Mouse (Mus musculus) limb, embryonic 14.5 days (tissue): ENCODE measurements at regions not wholly inside any gene's neighbourhood (a gene's known extent, or its start where the extent isn't known, plus 50 kb on each side); places are given as distances from the start of the nearest gene placed in this dataset.
"Not testable (repeated sequence)": the region's sequence is repeated elsewhere in the genome, so short reads cannot be mapped to it uniquely, and the experiment has no call there.

ENCODE experiments used
- ATAC-seq: fragments of 200-750 bp; cut with Nextera tagmentation; 2 replicates; pipeline ENCODE4 v1.8.0; 2017; ENCODE audit warnings: low read depth, moderate number of reproducible peaks, moderate TSS enrichment; ENCODE audit not compliant: low FRiP score
- DNase-seq: peaks from one replicate; pipeline ENCODE4 v3.0.0-alpha.2; 2015; ENCODE audit warnings: low spot score
- H3K27ac ChIP-seq: fragments of 300-500 bp; sonication (generic); replicated peaks from 2 replicates; pipeline ENCODE4 v1.5.1; 2014; ENCODE audit warnings: low read depth, mild to moderate bottlenecking, low read length, moderate library complexity, mixed read lengths
- H3K27me3 ChIP-seq: fragments of 300-500 bp; sonication (generic); 2 replicates; pipeline ENCODE4 v1.6.1; 2014; ENCODE audit warnings: low read length, mixed read lengths; ENCODE audit not compliant: control insufficient read depth, insufficient read depth
- H3K36me3 ChIP-seq: fragments of 300-500 bp; sonication (generic); 2 replicates; pipeline ENCODE4 v1.6.1; 2014; ENCODE audit warnings: mild to moderate bottlenecking, low read length, moderate library complexity, mixed read lengths; ENCODE audit not compliant: control insufficient read depth, insufficient read depth
- H3K4me1 ChIP-seq: fragments of 300-500 bp; sonication (generic); 2 replicates; pipeline ENCODE4 v1.6.1; 2014; ENCODE audit warnings: antibody characterized with exemption, low read length, mixed read lengths; ENCODE audit not compliant: control insufficient read depth, insufficient read depth
- H3K4me2 ChIP-seq: fragments of 300-500 bp; sonication (generic); replicated peaks from 2 replicates; pipeline ENCODE4 v1.6.1; 2014; ENCODE audit warnings: low read depth, mild to moderate bottlenecking, low read length, moderate library complexity; ENCODE audit not compliant: severe bottlenecking
- H3K4me3 ChIP-seq: fragments of 300-500 bp; sonication (generic); replicated peaks from 2 replicates; pipeline ENCODE4 v1.5.1; 2014; ENCODE audit warnings: low read length
- H3K9ac ChIP-seq: fragments of 300-500 bp; sonication (generic); 2 replicates; pipeline ENCODE4 v1.6.1; 2014; ENCODE audit warnings: mild to moderate bottlenecking, low read depth, low read length, moderate library complexity; ENCODE audit not compliant: severe bottlenecking
- H3K9me3 ChIP-seq: fragments of 300-500 bp; sonication (generic); 2 replicates; pipeline ENCODE4 v1.6.1; 2016; ENCODE audit warnings: low read length; ENCODE audit not compliant: control insufficient read depth
- POLR2A ChIP-seq: fragments of 200-500 bp; IDR thresholded peaks from 2 replicates; pipeline ENCODE4 v1.8.0; 2012; ENCODE audit warnings: inconsistent platforms, mild to moderate bottlenecking, moderate library complexity, borderline replicate concordance; ENCODE audit not compliant: insufficient read depth, insufficient read length; ENCODE audit errors: extremely low read depth
- WGBS: fragments of 180-500 bp; shearing (Covaris S2); extraction: QIAGEN DNeasy Blood & Tissue Kit; methylation state at CpG from one replicate; pipeline ENCODE4 v1.1.7; 2014; 5-methylcytosine and 5-hydroxymethylcytosine counted together

DNA sequence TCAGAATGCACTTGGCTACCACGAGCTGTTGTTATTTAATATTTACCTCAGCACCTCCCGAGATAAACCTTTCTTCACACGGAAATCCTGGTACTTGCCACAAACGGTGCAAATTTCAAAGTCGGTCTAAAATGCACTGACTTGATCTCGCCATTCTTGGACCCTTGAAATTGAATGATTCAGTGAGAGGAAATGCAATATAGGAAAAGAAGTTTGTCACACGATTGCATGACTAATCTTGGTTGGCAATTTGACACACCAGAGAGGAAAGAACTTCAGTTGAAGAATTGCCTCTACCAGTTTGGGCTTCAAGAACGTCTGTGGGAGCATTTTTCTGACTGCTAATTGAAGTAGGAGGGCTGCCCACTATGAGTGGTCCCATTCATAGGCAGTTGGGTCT, 93.4 kb upstream of the Cobl start:
- no peak for TF ChIP-seq POLR2A
- 74% methylated on average over 8 of the region's 8 CpGs for WGBS
- ATAC-seq (no peak), DNase-seq (no peak)
- no peak overlapping the region for H3K4me3 ChIP-seq
- H3K27ac ChIP-seq, result no peak overlapping the region
- H3K9ac ChIP-seq, result no peak overlapping the region
- no peaks in the 10 kb centered on the region for H3K4me1 ChIP-seq
- H3K36me3 ChIP-seq, result no peaks in the 10 kb centered on the region
- no peaks in the 10 kb centered on the region for H3K27me3 ChIP-seq
- H3K4me2 ChIP-seq, result no peak overlapping the region
- H3K9me3 ChIP-seq, result no peaks in the 10 kb centered on the region

- no peaks in the 10 kb centered on the region for H3K27me3 ChIP-seq
- no peaks in the 10 kb centered on the region for H3K36me3 ChIP-seq
- 72% methylated on average over 1 of the region's 1 CpGs for WGBS
- DNase-seq, result no peak
- no peaks in the 10 kb centered on the region for H3K4me1 ChIP-seq
- no peak overlapping the region for H3K9ac ChIP-seq
- no peak overlapping the region for H3K4me2 ChIP-seq
- H3K4me3 ChIP-seq, result no peak overlapping the region
- ATAC-seq, result no peak
- no peaks in the 10 kb centered on the region for H3K9me3 ChIP-seq
- no peak for TF ChIP-seq POLR2A
- no peak overlapping the region for H3K27ac ChIP-seq
Observed at GRCm38 (mm10) chr11:12545771-12546170, 81.0 kb upstream of the Cobl start.

GRCm38 (mm10) chr11:12543042-12543441, 78.3 kb upstream of the Cobl start:
- Histone ChIP-seq H3K4me2 (no peak overlapping the region), H3K4me1 (no peaks in the 10 kb centered on the region), H3K9me3 (no peaks in the 10 kb centered on the region), H3K36me3 (no peaks in the 10 kb centered on the region), H3K27ac (no peak overlapping the region), H3K27me3 (no peaks in the 10 kb centered on the region), H3K9ac (no peak overlapping the region), H3K4me3 (no peak overlapping the region)
- no peak for DNase-seq
- no peak for TF ChIP-seq POLR2A
- 53% methylated on average over 1 of the region's 1 CpGs for WGBS
- no peak for ATAC-seq

DNA sequence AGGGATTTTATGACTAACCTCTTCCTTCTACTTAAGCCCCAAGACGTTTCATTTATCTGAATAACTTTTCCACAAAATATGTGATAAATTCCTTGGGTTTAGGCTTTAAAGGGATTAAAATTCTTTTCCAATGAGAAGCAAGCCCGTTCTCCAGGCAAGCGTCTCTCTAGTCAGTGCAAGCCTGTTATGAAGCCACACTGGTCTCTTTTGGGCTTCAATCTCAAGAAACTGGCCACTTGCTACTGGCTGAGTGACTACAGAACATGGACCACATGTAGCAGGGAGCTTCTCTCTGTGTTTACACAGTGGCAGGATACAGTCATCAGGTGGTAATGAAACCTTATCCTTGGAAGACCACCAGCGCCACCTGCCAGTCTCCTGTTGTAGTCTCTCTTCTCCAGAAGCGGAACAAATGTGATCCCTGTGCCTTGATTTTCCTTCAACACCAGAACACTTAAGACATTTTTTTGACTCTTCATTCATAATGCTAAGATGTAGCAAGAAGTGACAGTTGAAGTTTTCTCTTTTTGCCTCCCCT, 75.6 kb upstream of the Cobl start:
- ATAC-seq (peak; percentile 47; the same call in 1 of the 2 replicates), DNase-seq (peak; percentile 22)
- Histone ChIP-seq H3K36me3 (no peaks in the 10 kb centered on the region), H3K27me3 (no peaks in the 10 kb centered on the region), H3K27ac (no peak overlapping the region), H3K4me2 (no peak overlapping the region), H3K9me3 (no peaks in the 10 kb centered on the region), H3K9ac (no peak overlapping the region), H3K4me1 (no peaks in the 10 kb centered on the region), H3K4me3 (no peak overlapping the region)
- WGBS, result 46% methylated on average over 5 of the region's 5 CpGs
- TF ChIP-seq POLR2A, result no peak

GRCm38 (mm10) chr11:12535063-12535462, 70.3 kb upstream of the Cobl start:
- Histone ChIP-seq H3K9ac (no peak overlapping the region), H3K4me1 (peaks cover 4% of the 10 kb centered on the region; the same call in 1 of the 2 replicates), H3K9me3 (no peaks in the 10 kb centered on the region), H3K36me3 (no peaks in the 10 kb centered on the region), H3K27ac (no peak overlapping the region), H3K4me2 (no peak overlapping the region), H3K4me3 (no peak overlapping the region), H3K27me3 (no peaks in the 10 kb centered on the region)
- DNase-seq (no peak), ATAC-seq (no peak)
- no peak for TF ChIP-seq POLR2A
- WGBS, result 44% methylated on average over 2 of the region's 2 CpGs

- no peak overlapping the region for H3K4me3 ChIP-seq
- peak; percentile 79 for DNase-seq
- peaks cover 4% of the 10 kb centered on the region; the same call in 1 of the 2 replicates for H3K4me1 ChIP-seq
- no peaks in the 10 kb centered on the region for H3K27me3 ChIP-seq
- TF ChIP-seq POLR2A, result no peak
- no peak overlapping the region for H3K27ac ChIP-seq
- ATAC-seq, result peak; percentile 93
- no peak overlapping the region for H3K4me2 ChIP-seq
- no peaks in the 10 kb centered on the region for H3K36me3 ChIP-seq
- 8% methylated on average over 3 of the region's 3 CpGs for WGBS
- H3K9me3 ChIP-seq, result no peaks in the 10 kb centered on the region
- H3K9ac ChIP-seq, result no peak overlapping the region
Observed at GRCm38 (mm10) chr11:12532288-12532687, 67.5 kb upstream of the Cobl start.

DNA sequence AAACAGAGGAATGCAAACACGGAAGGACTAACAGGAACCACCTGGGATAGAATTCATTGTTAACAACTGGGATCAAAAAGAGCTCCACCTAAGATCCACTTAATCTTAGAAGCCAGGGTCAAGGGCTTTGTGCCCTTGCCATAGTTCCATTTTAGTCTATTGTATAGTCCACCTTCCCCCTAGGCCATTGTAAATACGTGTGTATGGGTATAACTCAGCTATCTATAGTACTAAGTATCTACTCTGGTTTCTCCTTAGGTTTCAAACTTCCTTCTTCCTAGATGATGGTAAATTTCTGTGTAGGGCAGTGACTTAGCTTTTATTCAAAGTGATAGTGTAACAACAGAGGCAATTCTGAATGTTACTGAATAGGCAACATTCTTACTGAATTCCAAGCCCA, 57.3 kb upstream of the Cobl start:
- H3K9me3 ChIP-seq, H3K4me3 ChIP-seq, H3K9ac ChIP-seq, ATAC-seq, H3K27ac ChIP-seq, H3K4me1 ChIP-seq, H3K4me2 ChIP-seq, H3K27me3 ChIP-seq, H3K36me3 ChIP-seq, DNase-seq: not testable (repeated sequence)
- 64% methylated on average over 2 of the region's 2 CpGs for WGBS
